Mouse (Mus musculus): ENCODE results near the gene Bag5. TPM values are rescaled to one million over a fixed set of nuclear protein-coding genes. Genes with fewer than 3 reads are reported as not detected.
"Not testable (repeated sequence)": the region's sequence is repeated elsewhere in the genome, so short reads cannot be mapped to it uniquely, and the experiment has no call there.

Bag5 gene
- polyA plus RNA-seq, 1 experiment from 2014 or later: 57.6 TPM

DNA sequence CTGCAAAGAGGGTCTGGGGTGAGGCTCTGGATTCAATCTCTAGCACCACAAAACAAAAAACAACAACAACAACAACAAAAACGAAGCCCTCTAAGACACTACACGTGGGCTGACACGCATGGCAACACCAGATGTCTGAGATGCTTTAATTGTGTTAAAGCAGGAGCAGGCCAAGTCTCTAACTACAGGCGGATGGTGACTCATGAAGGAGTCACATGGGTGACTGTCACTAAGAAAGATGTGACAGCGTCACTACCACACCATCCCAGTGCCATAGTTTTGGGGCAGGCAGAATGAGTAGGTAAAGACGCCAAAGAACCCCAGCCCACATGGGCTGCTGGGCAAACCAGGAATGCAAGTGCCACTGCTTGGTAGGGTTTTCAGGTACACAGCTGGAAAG is 39.4 kb upstream of the Bag5 start:
- ATAC-seq (ENCODE audit: low read depth): no peak
- no peak overlapping the region for H3K9ac ChIP-seq
- WGBS: 89% methylated on average over 6 of the region's 6 CpGs
- no peak overlapping the region for H3K4me3 ChIP-seq
- no peaks in the 10 kb centered on the region for H3K27me3 ChIP-seq
- no peak overlapping the region for H3K4me2 ChIP-seq
- no peaks in the 10 kb centered on the region for H3K9me3 ChIP-seq
- no peak overlapping the region for H3K27ac ChIP-seq (replicated peaks)
- H3K36me3 ChIP-seq: no peaks in the 10 kb centered on the region
- H3K4me1 ChIP-seq (replicated peaks): peaks cover 4% of the 10 kb centered on the region

GRCm38 (mm10) chr12:111750739-111751138 is 37.7 kb upstream of the Bag5 start:
- no peaks in the 10 kb centered on the region for H3K9me3 ChIP-seq
- no peak overlapping the region for H3K27ac ChIP-seq (replicated peaks)
- peaks cover 9% of the 10 kb centered on the region for H3K4me1 ChIP-seq (replicated peaks)
- H3K4me3 ChIP-seq: no peak overlapping the region
- 95% methylated on average over 3 of the region's 3 CpGs for WGBS
- H3K27me3 ChIP-seq: no peaks in the 10 kb centered on the region
- no peaks in the 10 kb centered on the region for H3K36me3 ChIP-seq
- ATAC-seq (ENCODE audit: low read depth): no peak
- H3K9ac ChIP-seq: no peak overlapping the region
- H3K4me2 ChIP-seq: no peak overlapping the region

DNA sequence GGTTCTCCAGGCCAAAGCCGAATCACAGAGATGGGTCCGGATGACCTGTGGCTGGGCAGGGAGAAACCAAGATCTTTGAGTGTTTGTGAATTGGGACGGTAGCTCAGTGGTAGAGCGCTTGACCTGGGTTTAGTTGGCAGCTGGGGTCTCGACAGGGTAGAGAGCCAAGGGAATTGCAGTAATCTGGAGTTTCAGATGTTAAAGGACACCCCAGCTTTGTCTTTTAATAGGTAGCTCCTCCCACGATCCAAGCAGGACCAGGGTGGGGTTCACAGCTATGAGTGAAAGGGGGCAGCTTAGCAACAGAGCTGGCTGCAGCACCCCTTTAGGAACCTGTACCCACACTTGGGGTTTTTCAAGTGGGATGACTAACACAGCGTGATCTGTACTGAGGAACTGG is 34.4 kb upstream of the Bag5 start:
- no peak overlapping the region for H3K9ac ChIP-seq
- WGBS: 79% methylated on average over 7 of the region's 7 CpGs
- no peaks in the 10 kb centered on the region for H3K27me3 ChIP-seq
- H3K4me3 ChIP-seq: no peak overlapping the region
- no peak for ATAC-seq (ENCODE audit: low read depth)
- no peaks in the 10 kb centered on the region for H3K36me3 ChIP-seq
- H3K9me3 ChIP-seq: no peaks in the 10 kb centered on the region
- no peak overlapping the region for H3K27ac ChIP-seq (replicated peaks)
- H3K4me1 ChIP-seq (replicated peaks): peaks cover 23% of the 10 kb centered on the region
- no peak overlapping the region for H3K4me2 ChIP-seq

- no peak overlapping the region for H3K4me2 ChIP-seq
- WGBS: 58% methylated on average over 5 of the region's 5 CpGs
- H3K4me3 ChIP-seq: no peak overlapping the region
- ATAC-seq (ENCODE audit: low read depth): no peak; the same call in 1 of the 2 replicates
- no peaks in the 10 kb centered on the region for H3K36me3 ChIP-seq
- peaks cover 23% of the 10 kb centered on the region for H3K4me1 ChIP-seq (replicated peaks)
- H3K27me3 ChIP-seq: no peaks in the 10 kb centered on the region
- no peaks in the 10 kb centered on the region for H3K9me3 ChIP-seq
- H3K27ac ChIP-seq (replicated peaks): peak overlapping the region; percentile 61; the same call in 1 of the 2 replicates
- H3K9ac ChIP-seq: peak overlapping the region; percentile 31; the same call in 1 of the 2 replicates
These were observed 33.0 kb upstream of the Bag5 start for GRCm38 (mm10) chr12:111746091-111746490.

- H3K9ac ChIP-seq: 0 out of 2 replicates have a peak overlapping the region, but pooled peaks have one; percentile 26
- H3K4me2 ChIP-seq: no peak overlapping the region
- ATAC-seq (ENCODE audit: low read depth): 0 out of 2 replicates have a peak, but pooled peaks have one; percentile 17
- no peak overlapping the region for H3K4me3 ChIP-seq
- no peaks in the 10 kb centered on the region for H3K27me3 ChIP-seq
- WGBS: 62% methylated on average over 6 of the region's 6 CpGs
- no peaks in the 10 kb centered on the region for H3K36me3 ChIP-seq
- H3K27ac ChIP-seq (replicated peaks): no peak overlapping the region
- H3K9me3 ChIP-seq: no peaks in the 10 kb centered on the region
- peaks cover 23% of the 10 kb centered on the region for H3K4me1 ChIP-seq (replicated peaks)
These were observed 32.2 kb upstream of the Bag5 start for GRCm38 (mm10) chr12:111745274-111745673.

- H3K36me3 ChIP-seq: no peaks in the 10 kb centered on the region
- H3K4me2 ChIP-seq: no peak overlapping the region
- H3K9me3 ChIP-seq: no peaks in the 10 kb centered on the region
- H3K9ac ChIP-seq: no peak overlapping the region
- WGBS: 69% methylated on average over 11 of the region's 11 CpGs
- H3K27me3 ChIP-seq: no peaks in the 10 kb centered on the region
- H3K4me1 ChIP-seq (replicated peaks): peaks cover 23% of the 10 kb centered on the region
- H3K27ac ChIP-seq (replicated peaks): 0 out of 2 replicates have a peak overlapping the region, but pooled peaks have one; percentile 13
- no peak overlapping the region for H3K4me3 ChIP-seq
- ATAC-seq (ENCODE audit: low read depth): no peak
These were observed 30.9 kb upstream of the Bag5 start for GRCm38 (mm10) chr12:111743981-111744423.

DNA sequence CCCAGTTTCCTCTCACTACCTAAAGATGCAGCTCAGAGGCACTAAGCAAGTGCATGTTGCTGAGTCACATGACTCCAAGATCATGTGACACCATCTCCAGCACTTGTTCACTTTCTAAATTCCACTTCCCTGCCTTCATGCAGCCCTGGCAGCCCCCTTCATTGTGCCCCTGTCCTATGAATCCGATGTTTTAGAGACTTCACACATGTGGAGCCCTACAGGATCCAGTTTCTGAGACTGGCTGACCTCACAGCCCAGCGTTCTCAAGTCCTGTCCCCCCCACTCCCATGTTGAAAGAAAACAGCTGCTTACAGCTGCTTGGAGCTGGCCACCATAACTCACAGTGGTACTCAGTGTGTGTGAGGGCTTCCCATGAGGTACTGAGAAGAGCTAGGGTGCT is 30.4 kb upstream of the Bag5 start:
- no peak for ATAC-seq (ENCODE audit: low read depth)
- Histone ChIP-seq H3K4me1 (replicated peaks) (peaks cover 23% of the 10 kb centered on the region), H3K4me2 (no peak overlapping the region), H3K36me3 (no peaks in the 10 kb centered on the region), H3K27ac (replicated peaks) (0 out of 2 replicates have a peak overlapping the region, but pooled peaks have one; percentile 13), H3K9me3 (no peaks in the 10 kb centered on the region), H3K9ac (no peak overlapping the region), H3K4me3 (no peak overlapping the region), H3K27me3 (no peaks in the 10 kb centered on the region)
- WGBS: 76% methylated on average over 2 of the region's 2 CpGs

GRCm38 (mm10) chr12:111741338-111741737 is 28.3 kb upstream of the Bag5 start:
- H3K36me3 ChIP-seq: no peaks in the 10 kb centered on the region
- H3K27ac ChIP-seq (replicated peaks): no peak overlapping the region
- no peak overlapping the region for H3K4me2 ChIP-seq
- ATAC-seq (ENCODE audit: low read depth): no peak
- no peak overlapping the region for H3K4me3 ChIP-seq
- peaks cover 20% of the 10 kb centered on the region for H3K4me1 ChIP-seq (replicated peaks)
- H3K27me3 ChIP-seq: no peaks in the 10 kb centered on the region
- no peak overlapping the region for H3K9ac ChIP-seq
- whole genome bisulfite sequencing: 78% methylated on average over 8 of the region's 8 CpGs
- H3K9me3 ChIP-seq: no peaks in the 10 kb centered on the region

DNA sequence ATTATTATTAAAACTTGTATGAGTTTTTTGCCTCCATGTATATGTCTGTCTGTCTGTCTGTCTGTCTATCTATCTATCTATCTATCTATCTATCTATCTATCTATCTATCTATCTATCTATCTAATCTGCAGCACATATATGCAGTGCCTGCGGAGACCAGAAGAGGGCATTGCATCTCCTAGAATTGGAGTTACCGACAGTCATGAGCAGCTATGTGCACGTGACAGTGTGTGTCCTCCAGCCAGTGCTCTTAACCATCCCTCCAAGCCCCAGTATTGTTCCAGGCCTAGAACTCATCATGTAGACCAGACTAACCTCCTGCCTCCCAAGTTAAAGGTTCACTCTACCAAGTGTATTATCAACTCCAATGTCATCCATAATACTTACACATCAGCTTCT is 25.7 kb upstream of the Bag5 start:
- Histone ChIP-seq H3K9me3 (no peaks in the 10 kb centered on the region), H3K4me3 (no peak overlapping the region), H3K27me3 (no peaks in the 10 kb centered on the region), H3K36me3 (no peaks in the 10 kb centered on the region), H3K4me2 (no peak overlapping the region), H3K27ac (replicated peaks) (no peak overlapping the region), H3K4me1 (replicated peaks) (0 out of 2 replicates have a peak, but pooled peaks cover 3% of the 10 kb centered on the region), H3K9ac (no peak overlapping the region)
- no peak for ATAC-seq (ENCODE audit: low read depth)
- 10% methylated on average over 3 of the region's 3 CpGs for WGBS

GRCm38 (mm10) chr12:111737370-111737769 is 24.3 kb upstream of the Bag5 start:
- Histone ChIP-seq H3K36me3 (no peaks in the 10 kb centered on the region), H3K27me3 (no peaks in the 10 kb centered on the region), H3K9me3 (no peaks in the 10 kb centered on the region), H3K9ac (no peak overlapping the region), H3K4me2 (no peak overlapping the region), H3K4me1 (replicated peaks) (peaks cover 6% of the 10 kb centered on the region), H3K27ac (replicated peaks) (no peak overlapping the region), H3K4me3 (no peak overlapping the region)
- ATAC-seq (ENCODE audit: low read depth): no peak
- 59% methylated on average over 9 of the region's 9 CpGs for WGBS

DNA sequence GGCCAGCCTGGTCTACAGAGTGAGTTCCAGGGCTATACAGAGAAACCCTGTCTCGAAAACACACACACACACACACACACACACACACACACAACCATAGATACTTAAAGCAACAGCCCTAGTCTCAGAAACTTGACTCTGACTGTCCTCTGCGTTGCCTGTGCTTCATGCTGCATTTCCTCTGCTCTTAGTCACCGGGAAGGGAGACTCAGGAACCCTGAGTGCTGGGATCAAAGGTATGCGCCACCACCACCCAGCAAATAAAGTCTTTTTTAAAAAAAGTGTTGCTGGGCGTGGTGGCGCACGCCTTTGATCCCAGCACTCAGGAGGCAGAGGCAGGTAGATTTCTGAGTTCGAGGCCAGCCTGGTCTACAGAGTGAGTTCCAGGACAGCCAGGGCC is 23.6 kb upstream of the Bag5 start:
- H3K4me1 ChIP-seq (replicated peaks): peaks cover 10% of the 10 kb centered on the region
- not testable (repeated sequence) for ATAC-seq (ENCODE audit: low read depth); H3K36me3 ChIP-seq; H3K4me2 ChIP-seq; H3K27me3 ChIP-seq; H3K9ac ChIP-seq; H3K4me3 ChIP-seq; H3K9me3 ChIP-seq; H3K27ac ChIP-seq (replicated peaks)
- 90% methylated on average over 8 of the region's 8 CpGs for WGBS

DNA sequence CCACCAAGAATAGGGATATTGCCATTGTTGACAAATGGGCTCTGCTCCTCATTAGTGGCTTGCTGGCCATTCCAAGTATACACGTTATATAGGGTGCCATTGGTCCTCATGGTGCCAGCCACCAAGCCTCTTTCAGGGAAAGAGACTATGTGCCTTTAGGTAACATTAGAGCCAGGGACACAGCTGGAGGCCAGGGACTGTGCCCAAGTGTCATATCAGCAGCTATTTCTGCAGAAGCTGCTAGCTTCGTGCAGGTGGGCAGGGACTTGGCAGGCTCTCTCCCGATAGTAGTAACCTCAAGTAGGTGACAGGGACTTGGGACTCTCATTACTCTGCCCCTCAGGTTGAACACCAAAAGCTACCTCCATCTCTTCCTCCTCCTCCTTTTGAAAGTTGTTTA is 21.9 kb upstream of the Bag5 start:
- no peaks in the 10 kb centered on the region for H3K27me3 ChIP-seq
- no peak overlapping the region for H3K4me2 ChIP-seq
- no peak overlapping the region for H3K27ac ChIP-seq (replicated peaks)
- H3K36me3 ChIP-seq: peaks cover 12% of the 10 kb centered on the region
- no peaks in the 10 kb centered on the region for H3K9me3 ChIP-seq
- H3K4me3 ChIP-seq: no peak overlapping the region
- H3K4me1 ChIP-seq (replicated peaks): peaks cover 10% of the 10 kb centered on the region
- 93% methylated on average over 3 of the region's 3 CpGs for WGBS
- no peak overlapping the region for H3K9ac ChIP-seq
- ATAC-seq (ENCODE audit: low read depth): no peak

DNA sequence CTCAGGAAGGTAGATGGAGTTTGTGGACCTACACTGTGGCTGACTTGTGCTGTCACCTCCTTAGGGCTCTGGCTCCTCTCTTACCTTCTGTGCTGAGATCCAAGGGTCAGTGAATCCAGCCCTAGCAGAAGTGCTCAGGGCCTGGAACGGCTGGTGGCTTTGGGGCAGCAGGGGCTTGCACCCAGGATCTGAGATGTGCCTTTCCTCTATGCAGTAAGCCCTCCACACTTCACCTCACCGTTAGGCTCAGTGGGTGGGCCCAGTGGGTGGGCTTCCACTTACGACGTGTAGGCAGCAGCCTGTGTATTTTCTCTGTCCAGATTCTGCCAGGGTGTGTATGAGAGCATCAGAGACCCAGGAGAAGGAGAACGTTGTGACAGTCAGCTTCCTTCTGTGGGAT is 19.9 kb upstream of the Bag5 start:
- H3K4me3 ChIP-seq: no peak overlapping the region
- 50% methylated on average over 5 of the region's 5 CpGs for WGBS
- peak; percentile 36; the same call in 1 of the 2 replicates for ATAC-seq (ENCODE audit: low read depth)
- H3K9ac ChIP-seq: peak overlapping the region; percentile 52
- 0 out of 2 replicates have a peak overlapping the region, but pooled peaks have one; percentile 13 for H3K27ac ChIP-seq (replicated peaks)
- peaks cover 10% of the 10 kb centered on the region for H3K4me1 ChIP-seq (replicated peaks)
- H3K4me2 ChIP-seq: no peak overlapping the region
- H3K9me3 ChIP-seq: no peaks in the 10 kb centered on the region
- H3K27me3 ChIP-seq: no peaks in the 10 kb centered on the region
- H3K36me3 ChIP-seq: peaks cover 19% of the 10 kb centered on the region
